Mouse (Mus musculus): ENCODE data around the gene Helz2.
"Not testable (repeated sequence)": the region's sequence is repeated elsewhere in the genome, so short reads cannot be mapped to it uniquely, and the experiment has no call there.

The Helz2 gene

GRCm38 (mm10) chr2:181191385-181191784, 50.4 kb downstream of the Helz2 start:
- DNase-seq = not testable (repeated sequence)

GRCm38 (mm10) chr2:181189321-181189720, 52.5 kb downstream of the Helz2 start:
- DNase-seq = no peak

- no peak for DNase-seq
Observed at GRCm38 (mm10) chr2:181188681-181189080, 53.1 kb downstream of the Helz2 start.

- peak; percentile 87 to 89 for DNase-seq
Observed at GRCm38 (mm10) chr2:181187121-181188000, 54.5 kb downstream of the Helz2 start, which contains the start of gene Ppdpf. TSS of gene Ppdpf (plus strand) at chr2:181187247.

GRCm38 (mm10) chr2:181186635-181187034, 55.2 kb downstream of the Helz2 start:
- DNase-seq = peak; percentile 92 to 93

GRCm38 (mm10) chr2:181180898-181181297, 60.9 kb downstream of the Helz2 start:
- DNase-seq = no peak

GRCm38 (mm10) chr2:181178471-181178870, 63.4 kb downstream of the Helz2 start:
- no peak for DNase-seq

- DNase-seq = no peak
Observed at GRCm38 (mm10) chr2:181178015-181178414, 63.8 kb downstream of the Helz2 start.

All from cerebellum, postnatal 25 days (tissue).